Mouse (Mus musculus): ENCODE measurements around the gene Arnt2. TPM values are rescaled to one million over a fixed set of nuclear protein-coding genes. Genes with fewer than 3 reads are reported as not detected.
A peak's percentile ranks its signal among the peaks of the same experiment; 100 is the strongest.

Arnt2 gene
- polyA plus RNA-seq, 1 experiment from 2014 or later, result 30.9 TPM

DNA sequence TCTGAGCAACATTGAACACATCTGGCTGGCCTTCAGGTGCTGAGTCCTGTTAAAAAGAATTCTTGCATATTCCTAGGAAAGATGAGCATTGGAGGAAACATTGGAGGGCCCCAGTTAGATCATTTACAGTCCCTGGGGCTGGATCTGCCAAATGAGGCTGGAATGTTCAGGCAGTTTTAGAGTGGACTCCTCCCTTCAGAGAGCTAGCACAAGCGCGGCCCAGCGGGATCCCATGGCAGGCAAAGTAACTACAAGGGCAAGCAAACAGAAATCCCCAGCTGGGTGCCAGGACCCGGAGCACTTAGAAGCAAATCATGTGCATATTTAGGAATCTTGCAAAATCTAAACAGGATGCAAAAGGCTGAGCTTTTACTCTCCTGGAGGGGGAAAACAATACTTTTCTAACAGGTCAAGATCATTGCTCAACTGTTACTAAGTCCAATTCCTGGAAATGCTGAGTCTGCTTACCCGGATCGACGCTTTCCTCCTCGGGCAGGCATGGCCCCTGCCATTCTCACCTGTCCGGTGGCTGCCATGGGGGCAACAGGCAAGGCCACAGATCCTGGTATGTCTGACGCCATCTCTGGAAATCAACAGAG is 48.8 kb downstream of the Arnt2 start:
- DNase-seq (ENCODE audit: low spot score), result no peak

DNA sequence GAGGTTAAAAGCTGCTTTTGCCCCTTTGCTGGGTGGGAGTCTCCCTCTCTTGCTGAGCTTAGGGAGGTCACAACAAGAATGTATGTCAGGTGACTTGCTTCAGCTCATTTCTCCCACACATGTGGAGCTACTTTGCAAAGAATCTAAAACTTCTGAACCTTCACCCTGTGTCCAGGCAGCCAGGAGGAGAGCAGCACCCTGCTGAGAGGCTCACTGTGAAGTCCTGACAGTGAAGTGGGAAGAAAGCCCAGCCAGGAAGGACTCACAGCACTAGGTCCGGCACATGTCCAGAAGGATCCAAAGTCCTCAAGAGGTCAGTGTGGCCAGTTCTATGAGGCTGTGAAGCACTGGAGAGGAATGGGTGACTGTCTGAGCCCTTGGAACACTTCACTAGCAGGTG is 51.5 kb downstream of the Arnt2 start:
- Histone ChIP-seq H3K36me3 (ENCODE audit: control insufficient read depth, insufficient read depth, low read length) (peaks cover 2% of the 10 kb centered on the region; the same call in 1 of the 2 replicates), H3K27me3 (ENCODE audit: control insufficient read depth, insufficient read depth, low read length) (no peaks in the 10 kb centered on the region), H3K4me3 (ENCODE audit: low read depth, low read length) (no peak overlapping the region), H3K9me3 (ENCODE audit: control insufficient read depth, low read length) (no peaks in the 10 kb centered on the region), H3K4me2 (ENCODE audit: low read depth) (no peak overlapping the region), H3K27ac (ENCODE audit: low read depth, low read length) (no peak overlapping the region), H3K4me1 (ENCODE audit: control insufficient read depth, insufficient read depth, low read length) (no peaks in the 10 kb centered on the region), H3K9ac (ENCODE audit: low read length) (no peak overlapping the region)
- ATAC-seq (ENCODE audit: insufficient read depth, low FRiP score, low TSS enrichment) (no peak), DNase-seq (ENCODE audit: low spot score) (no peak)
- WGBS, result 68% methylated on average over 1 of the region's 1 CpGs

More for the DNA sequence above, 48.8 kb downstream of the Arnt2 start:
- Histone ChIP-seq H3K4me3 (ENCODE audit: low read depth, low read length) (no peak overlapping the region), H3K9me3 (ENCODE audit: control insufficient read depth, low read length) (no peaks in the 10 kb centered on the region), H3K9ac (ENCODE audit: low read length) (no peak overlapping the region), H3K27me3 (ENCODE audit: control insufficient read depth, insufficient read depth, low read length) (no peaks in the 10 kb centered on the region), H3K36me3 (ENCODE audit: control insufficient read depth, insufficient read depth, low read length) (peaks cover 2% of the 10 kb centered on the region; the same call in 1 of the 2 replicates), H3K27ac (ENCODE audit: low read depth, low read length) (no peak overlapping the region), H3K4me1 (ENCODE audit: control insufficient read depth, insufficient read depth, low read length) (no peaks in the 10 kb centered on the region), H3K4me2 (ENCODE audit: low read depth) (no peak overlapping the region)
- WGBS, result 67% methylated on average over 10 of the region's 10 CpGs
- no peak for ATAC-seq (ENCODE audit: insufficient read depth, low FRiP score, low TSS enrichment)

DNA sequence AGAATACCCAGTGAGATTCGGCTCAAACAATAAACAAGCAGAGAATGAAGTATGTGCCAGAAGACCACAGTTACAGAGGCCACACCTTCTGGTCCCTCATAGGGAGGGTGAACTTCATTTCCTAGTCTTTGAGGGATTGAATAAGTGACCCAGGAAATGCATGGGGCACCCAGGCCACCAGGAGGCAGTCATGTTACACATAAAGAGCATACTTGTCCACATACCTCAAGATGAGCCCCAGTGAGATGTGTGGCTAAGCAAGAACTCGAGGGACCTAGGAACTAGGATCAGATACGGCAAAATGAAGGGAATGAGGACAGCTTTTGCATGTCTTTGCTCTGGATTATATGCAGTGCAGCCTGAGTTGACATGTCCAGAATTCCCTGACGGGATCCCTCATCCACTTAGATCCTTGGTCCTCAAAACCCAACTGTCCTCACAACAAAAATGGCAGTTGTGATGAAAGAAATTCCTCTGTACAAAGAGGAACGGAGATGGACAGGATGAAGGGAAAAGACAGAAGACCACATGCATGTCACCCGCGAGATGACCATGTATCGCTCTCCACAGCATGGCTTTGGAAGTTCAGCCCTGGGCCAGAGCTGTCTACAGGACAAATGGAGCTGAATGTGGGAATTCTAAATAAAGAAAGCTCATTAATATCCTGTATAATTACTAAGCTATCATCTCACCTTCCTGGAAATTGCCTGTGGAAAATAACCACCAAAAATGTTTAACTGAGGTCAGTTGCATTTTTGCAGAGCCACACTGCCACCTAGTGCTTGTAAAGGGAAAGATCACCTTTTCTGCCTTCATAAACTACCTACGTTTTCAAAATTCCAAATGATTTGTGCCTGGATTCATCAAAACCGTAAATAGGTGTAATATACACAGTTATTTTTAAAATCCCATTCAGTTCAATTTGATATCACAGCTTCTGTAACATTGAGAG is 54.1 kb downstream of the Arnt2 start:
- peak; percentile 37 for DNase-seq (ENCODE audit: low spot score)
- no peak overlapping the region for H3K4me2 ChIP-seq (ENCODE audit: low read depth)
- no peak overlapping the region for H3K27ac ChIP-seq (ENCODE audit: low read depth, low read length)
- H3K27me3 ChIP-seq (ENCODE audit: control insufficient read depth, insufficient read depth, low read length), result no peaks in the 10 kb centered on the region
- no peak overlapping the region for H3K9ac ChIP-seq (ENCODE audit: low read length)
- ATAC-seq (ENCODE audit: insufficient read depth, low FRiP score, low TSS enrichment), result no peak
- no peaks in the 10 kb centered on the region for H3K36me3 ChIP-seq (ENCODE audit: control insufficient read depth, insufficient read depth, low read length)
- H3K4me1 ChIP-seq (ENCODE audit: control insufficient read depth, insufficient read depth, low read length), result no peaks in the 10 kb centered on the region
- WGBS, result 79% methylated on average over 10 of the region's 10 CpGs
- H3K9me3 ChIP-seq (ENCODE audit: control insufficient read depth, low read length), result no peaks in the 10 kb centered on the region
- H3K4me3 ChIP-seq (ENCODE audit: low read depth, low read length), result no peak overlapping the region

DNA sequence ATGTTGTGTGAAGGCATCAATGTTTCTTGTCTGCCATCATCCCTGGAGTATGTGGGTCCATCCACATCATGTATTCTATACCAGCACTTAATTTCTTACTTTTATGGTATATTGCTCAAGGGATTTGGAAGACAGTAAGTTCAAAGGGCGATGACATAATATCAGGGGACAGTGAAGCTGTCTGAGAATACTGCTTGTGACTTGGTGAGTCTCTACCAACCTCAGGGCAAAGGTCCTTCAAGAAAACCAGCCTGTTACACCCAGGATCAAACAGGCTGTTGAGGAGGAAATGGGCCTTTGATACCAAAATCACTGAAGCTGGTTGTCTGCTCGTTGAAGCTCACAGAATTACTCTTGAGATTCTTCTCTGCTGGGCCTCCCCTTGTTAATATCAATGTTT is 55.1 kb downstream of the Arnt2 start:
- DNase-seq (ENCODE audit: low spot score) (no peak), ATAC-seq (ENCODE audit: insufficient read depth, low FRiP score, low TSS enrichment) (no peak)
- H3K4me3 ChIP-seq (ENCODE audit: low read depth, low read length), result no peak overlapping the region
- no peaks in the 10 kb centered on the region for H3K4me1 ChIP-seq (ENCODE audit: control insufficient read depth, insufficient read depth, low read length)
- WGBS, result 90% methylated on average over 2 of the region's 2 CpGs
- H3K9ac ChIP-seq (ENCODE audit: low read length), result no peak overlapping the region
- H3K27ac ChIP-seq (ENCODE audit: low read depth, low read length), result no peak overlapping the region
- no peak overlapping the region for H3K4me2 ChIP-seq (ENCODE audit: low read depth)
- H3K9me3 ChIP-seq (ENCODE audit: control insufficient read depth, low read length), result no peaks in the 10 kb centered on the region
- H3K27me3 ChIP-seq (ENCODE audit: control insufficient read depth, insufficient read depth, low read length), result no peaks in the 10 kb centered on the region
- no peaks in the 10 kb centered on the region for H3K36me3 ChIP-seq (ENCODE audit: control insufficient read depth, insufficient read depth, low read length)

DNA sequence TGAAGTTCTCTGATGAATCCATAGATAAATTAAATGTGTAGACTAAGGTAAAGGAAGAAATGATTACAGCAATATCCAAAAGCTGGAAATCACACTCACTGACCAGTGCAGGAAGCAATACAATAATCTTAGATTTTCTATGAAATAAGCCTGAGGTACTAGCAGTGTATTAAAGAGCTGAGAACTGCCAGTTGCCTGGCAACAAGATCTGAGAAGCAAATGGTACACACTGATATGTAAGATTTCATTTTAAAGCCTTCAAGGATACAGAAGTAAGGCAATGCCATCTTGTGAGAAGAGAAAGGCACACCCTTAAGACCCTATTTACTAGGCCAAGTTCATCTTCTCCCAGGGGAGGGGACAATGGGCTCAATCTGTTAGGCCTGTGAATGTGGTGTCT is 59.4 kb downstream of the Arnt2 start:
- ATAC-seq (ENCODE audit: insufficient read depth, low FRiP score, low TSS enrichment) (no peak), DNase-seq (ENCODE audit: low spot score) (no peak)
- Histone ChIP-seq H3K9me3 (ENCODE audit: control insufficient read depth, low read length) (no peaks in the 10 kb centered on the region), H3K9ac (ENCODE audit: low read length) (no peak overlapping the region), H3K36me3 (ENCODE audit: control insufficient read depth, insufficient read depth, low read length) (peaks cover 3% of the 10 kb centered on the region; the same call in 1 of the 2 replicates), H3K4me2 (ENCODE audit: low read depth) (no peak overlapping the region), H3K4me3 (ENCODE audit: low read depth, low read length) (no peak overlapping the region), H3K27me3 (ENCODE audit: control insufficient read depth, insufficient read depth, low read length) (no peaks in the 10 kb centered on the region), H3K27ac (ENCODE audit: low read depth, low read length) (no peak overlapping the region), H3K4me1 (ENCODE audit: control insufficient read depth, insufficient read depth, low read length) (no peaks in the 10 kb centered on the region)

DNA sequence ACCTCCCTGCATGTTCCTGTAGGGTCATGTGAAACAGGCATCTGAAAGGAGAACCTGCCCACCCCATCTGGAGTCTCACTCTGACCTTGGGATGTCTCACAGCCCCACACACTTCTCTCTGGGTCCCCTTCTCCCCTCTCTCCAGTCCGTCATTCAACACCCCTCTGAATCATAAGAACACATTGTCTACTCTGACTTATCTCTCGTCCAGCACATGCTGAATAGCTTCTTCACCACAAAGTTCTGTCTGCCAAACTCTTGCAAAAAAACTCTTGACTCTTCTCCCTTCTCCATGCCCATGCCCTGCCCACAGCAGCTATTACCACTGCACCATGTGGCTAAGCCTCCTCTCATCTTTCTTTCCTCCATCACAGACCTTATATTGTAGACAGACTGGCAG is 60.0 kb downstream of the Arnt2 start:
- WGBS, result 85% methylated on average over 2 of the region's 2 CpGs
- no peaks in the 10 kb centered on the region for H3K9me3 ChIP-seq (ENCODE audit: control insufficient read depth, low read length)
- no peaks in the 10 kb centered on the region for H3K27me3 ChIP-seq (ENCODE audit: control insufficient read depth, insufficient read depth, low read length)
- DNase-seq (ENCODE audit: low spot score), result no peak
- no peak overlapping the region for H3K9ac ChIP-seq (ENCODE audit: low read length)
- no peaks in the 10 kb centered on the region for H3K4me1 ChIP-seq (ENCODE audit: control insufficient read depth, insufficient read depth, low read length)
- no peak for ATAC-seq (ENCODE audit: insufficient read depth, low FRiP score, low TSS enrichment)
- H3K36me3 ChIP-seq (ENCODE audit: control insufficient read depth, insufficient read depth, low read length), result peaks cover 3% of the 10 kb centered on the region; the same call in 1 of the 2 replicates
- no peak overlapping the region for H3K4me2 ChIP-seq (ENCODE audit: low read depth)
- H3K27ac ChIP-seq (ENCODE audit: low read depth, low read length), result no peak overlapping the region
- H3K4me3 ChIP-seq (ENCODE audit: low read depth, low read length), result no peak overlapping the region

DNA sequence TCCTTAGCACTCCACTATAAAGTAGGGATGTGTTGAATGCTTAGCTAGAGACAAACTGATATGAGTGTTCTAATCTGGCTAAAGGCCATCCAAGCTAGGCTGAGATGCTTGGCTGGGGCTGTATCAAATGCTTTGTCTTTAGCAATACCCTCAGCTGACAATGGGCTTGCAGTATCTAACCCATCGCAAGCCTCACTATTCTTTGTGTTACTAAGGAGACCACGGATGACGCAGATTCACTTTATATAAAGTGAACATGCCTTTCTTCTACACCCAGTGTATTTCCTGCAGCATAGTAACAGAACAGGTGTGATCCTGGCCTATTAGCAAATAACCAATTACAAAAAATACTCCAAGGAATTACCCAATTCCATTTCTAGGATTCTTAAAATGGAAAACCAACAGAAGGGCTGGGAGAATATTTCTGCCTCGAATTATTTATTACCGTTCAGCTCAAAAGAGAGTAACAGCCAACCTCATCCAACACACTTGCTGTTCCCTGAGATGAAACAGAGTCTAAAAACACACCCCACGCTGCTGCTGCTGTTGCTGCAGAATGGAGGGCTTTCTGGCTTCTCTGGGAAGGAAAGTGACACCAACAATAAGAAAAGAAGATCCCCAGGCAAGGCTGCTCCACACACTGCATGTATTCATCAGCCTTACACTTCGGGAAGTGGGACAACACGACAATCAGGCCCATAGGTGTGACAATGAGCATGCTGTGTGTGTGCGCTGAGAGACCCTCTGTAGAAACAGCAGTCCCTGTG is 61.6 kb downstream of the Arnt2 start:
- peaks cover 15% of the 10 kb centered on the region for H3K36me3 ChIP-seq (ENCODE audit: control insufficient read depth, insufficient read depth, low read length)
- 92% methylated on average over 9 of the region's 9 CpGs for WGBS
- ATAC-seq (ENCODE audit: insufficient read depth, low FRiP score, low TSS enrichment), result no peak

DNA sequence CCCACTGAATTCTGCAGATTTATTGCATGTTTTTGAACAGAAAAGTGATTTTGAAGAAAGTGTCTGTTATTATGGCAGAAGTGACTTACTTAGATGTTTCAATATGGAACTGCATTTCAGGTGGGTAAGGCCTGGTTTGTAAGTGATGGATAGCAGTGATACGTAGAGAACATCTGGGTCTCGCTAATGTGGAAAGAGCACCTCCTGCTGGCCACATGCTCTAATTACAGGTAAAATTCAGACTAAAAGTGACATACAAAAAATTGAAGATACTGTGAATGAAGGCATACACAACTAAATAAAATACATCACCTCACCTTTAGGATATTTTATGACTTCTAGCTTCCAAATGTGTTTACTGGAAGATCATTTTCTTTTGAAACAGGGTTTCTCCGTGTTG is 66.8 kb downstream of the Arnt2 start:
- WGBS, result 94% methylated on average over 3 of the region's 3 CpGs

More for the DNA sequence above, 61.6 kb downstream of the Arnt2 start:
- Histone ChIP-seq H3K4me1 (ENCODE audit: control insufficient read depth, insufficient read depth, low read length) (no peaks in the 10 kb centered on the region), H3K9me3 (ENCODE audit: control insufficient read depth, low read length) (no peaks in the 10 kb centered on the region), H3K27ac (ENCODE audit: low read depth, low read length) (no peak overlapping the region), H3K4me3 (ENCODE audit: low read depth, low read length) (no peak overlapping the region), H3K27me3 (ENCODE audit: control insufficient read depth, insufficient read depth, low read length) (no peaks in the 10 kb centered on the region), H3K9ac (ENCODE audit: low read length) (no peak overlapping the region), H3K4me2 (ENCODE audit: low read depth) (no peak overlapping the region)
- DNase-seq (ENCODE audit: low spot score), result no peak

More for the DNA sequence above, 66.8 kb downstream of the Arnt2 start:
- Histone ChIP-seq H3K27me3 (ENCODE audit: control insufficient read depth, insufficient read depth, low read length) (no peaks in the 10 kb centered on the region), H3K4me2 (ENCODE audit: low read depth) (no peak overlapping the region), H3K4me1 (ENCODE audit: control insufficient read depth, insufficient read depth, low read length) (no peaks in the 10 kb centered on the region), H3K36me3 (ENCODE audit: control insufficient read depth, insufficient read depth, low read length) (peaks cover 15% of the 10 kb centered on the region), H3K4me3 (ENCODE audit: low read depth, low read length) (no peak overlapping the region), H3K9ac (ENCODE audit: low read length) (no peak overlapping the region), H3K9me3 (ENCODE audit: control insufficient read depth, low read length) (no peaks in the 10 kb centered on the region), H3K27ac (ENCODE audit: low read depth, low read length) (no peak overlapping the region)
- DNase-seq (ENCODE audit: low spot score) (no peak), ATAC-seq (ENCODE audit: insufficient read depth, low FRiP score, low TSS enrichment) (no peak)
